Mouse (Mus musculus): Measurements from ENCODE around the gene Rbm18. TPM values are rescaled to one million over a fixed set of nuclear protein-coding genes. Genes with fewer than 3 reads are reported as not detected.
"Not testable (repeated sequence)": the region's sequence is repeated elsewhere in the genome, so short reads cannot be mapped to it uniquely, and the experiment has no call there.

Rbm18 gene
- polyA plus RNA-seq, 1 experiment from 2014 or later = 73.4 TPM

DNA sequence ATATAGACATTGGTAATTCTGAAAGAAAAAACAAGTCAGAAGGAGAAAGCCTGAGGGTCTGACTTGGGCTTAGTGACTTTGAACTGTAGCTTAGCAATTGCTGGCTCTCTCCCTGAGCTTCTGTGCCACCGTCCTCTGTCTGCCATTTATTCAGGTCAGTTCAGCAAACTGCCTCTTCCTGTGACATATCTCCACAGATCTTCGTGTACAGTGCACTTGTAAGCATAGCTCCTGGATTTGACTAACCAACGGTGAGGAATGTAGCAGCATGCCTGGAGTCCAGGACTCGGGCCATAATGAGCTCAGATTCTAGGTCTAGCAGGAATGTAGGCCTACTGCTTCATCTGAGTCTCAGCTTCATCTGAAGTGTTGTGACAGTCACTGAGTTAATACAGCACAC lies 32.6 kb upstream of the Rbm18 start:
- no peak for ATAC-seq (ENCODE audit: low read depth)
- no peaks in the 10 kb centered on the region for H3K27me3 ChIP-seq (replicated peaks; ENCODE audit: control insufficient read depth, insufficient read depth, low read length)
- no peaks in the 10 kb centered on the region for H3K9me3 ChIP-seq (ENCODE audit: control insufficient read depth, low read length)
- H3K27ac ChIP-seq (replicated peaks; ENCODE audit: low read depth, low read length) = no peak overlapping the region
- DNase-seq (ENCODE audit: low spot score) = no peak
- H3K9ac ChIP-seq (ENCODE audit: low read depth, low read length) = no peak overlapping the region
- no peak overlapping the region for H3K4me2 ChIP-seq (ENCODE audit: low read depth, low read length)
- WGBS = 66% methylated on average over 4 of the region's 4 CpGs
- H3K4me1 ChIP-seq (ENCODE audit: control insufficient read depth, insufficient read depth, low read length) = peaks cover 12% of the 10 kb centered on the region
- 0 out of 2 replicates have a peak, but pooled peaks cover 12% of the 10 kb centered on the region for H3K36me3 ChIP-seq (ENCODE audit: control insufficient read depth, insufficient read depth, low read length)
- no peak overlapping the region for H3K4me3 ChIP-seq (ENCODE audit: low read depth, low read length)

DNA sequence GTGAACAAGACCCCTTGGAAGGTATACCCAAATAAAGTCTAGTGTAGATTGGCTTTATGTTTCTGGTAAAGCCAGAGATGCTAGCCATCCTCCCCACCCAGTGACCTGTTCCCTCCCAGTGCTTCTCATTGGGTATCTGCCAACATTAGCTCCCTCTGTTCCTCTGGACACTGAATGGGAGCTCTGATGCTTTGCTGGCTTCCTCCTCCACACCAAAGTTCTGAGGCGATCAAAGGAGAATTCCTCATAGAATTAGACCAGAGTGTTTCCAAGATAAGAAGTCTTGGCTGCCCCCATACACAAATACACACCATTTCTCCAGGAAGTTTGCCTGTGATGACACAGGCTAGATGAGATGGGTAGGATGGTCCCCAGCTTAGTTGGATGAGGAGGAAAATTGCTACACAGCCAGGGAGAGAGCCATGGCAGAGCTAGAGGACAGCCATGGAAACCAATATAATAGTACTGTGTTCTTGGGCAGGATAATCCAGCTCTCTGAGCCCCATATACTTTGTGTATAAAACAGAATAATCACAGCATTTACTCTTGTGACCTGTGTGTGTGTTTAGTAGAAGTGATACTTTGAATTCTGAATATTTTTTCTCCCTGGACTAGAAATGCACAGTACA lies 31.5 kb upstream of the Rbm18 start:
- Histone ChIP-seq H3K27ac (replicated peaks; ENCODE audit: low read depth, low read length) (no peak overlapping the region), H3K4me3 (ENCODE audit: low read depth, low read length) (no peak overlapping the region), H3K9me3 (ENCODE audit: control insufficient read depth, low read length) (no peaks in the 10 kb centered on the region), H3K4me2 (ENCODE audit: low read depth, low read length) (no peak overlapping the region), H3K27me3 (replicated peaks; ENCODE audit: control insufficient read depth, insufficient read depth, low read length) (no peaks in the 10 kb centered on the region), H3K36me3 (ENCODE audit: control insufficient read depth, insufficient read depth, low read length) (0 out of 2 replicates have a peak, but pooled peaks cover 12% of the 10 kb centered on the region), H3K4me1 (ENCODE audit: control insufficient read depth, insufficient read depth, low read length) (peaks cover 10% of the 10 kb centered on the region), H3K9ac (ENCODE audit: low read depth, low read length) (no peak overlapping the region)
- DNase-seq (ENCODE audit: low spot score) = no peak
- ATAC-seq (ENCODE audit: low read depth) = no peak
- 81% methylated on average over 1 of the region's 1 CpGs for WGBS

DNA sequence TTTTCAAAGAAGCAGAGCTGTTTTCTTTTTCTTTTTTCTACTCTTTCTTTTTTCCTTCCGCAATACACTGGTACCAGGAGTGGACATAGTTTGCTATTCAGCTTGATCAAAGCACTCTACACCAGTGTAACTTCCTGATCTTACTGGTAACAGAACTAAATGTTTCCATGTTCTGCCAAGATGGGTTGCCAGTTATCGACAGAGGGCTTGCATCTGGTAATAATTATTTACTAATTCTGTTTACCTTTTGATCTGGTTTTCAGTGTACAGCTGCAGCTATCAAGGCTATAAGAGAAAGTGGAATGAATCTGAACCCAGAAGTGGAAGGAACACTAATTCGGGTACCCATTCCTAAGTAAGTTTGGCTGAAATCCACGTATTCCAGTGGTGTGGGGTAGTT lies 22.8 kb upstream of the Rbm18 start:
- no peak overlapping the region for H3K27ac ChIP-seq (replicated peaks; ENCODE audit: low read depth, low read length)
- no peaks in the 10 kb centered on the region for H3K27me3 ChIP-seq (replicated peaks; ENCODE audit: control insufficient read depth, insufficient read depth, low read length)
- peaks cover 23% of the 10 kb centered on the region for H3K36me3 ChIP-seq (ENCODE audit: control insufficient read depth, insufficient read depth, low read length)
- H3K9ac ChIP-seq (ENCODE audit: low read depth, low read length) = no peak overlapping the region
- no peak overlapping the region for H3K4me2 ChIP-seq (ENCODE audit: low read depth, low read length)
- no peak for DNase-seq (ENCODE audit: low spot score)
- WGBS = 47% methylated on average over 4 of the region's 4 CpGs
- no peak overlapping the region for H3K4me3 ChIP-seq (ENCODE audit: low read depth, low read length)
- ATAC-seq (ENCODE audit: low read depth) = no peak
- no peaks in the 10 kb centered on the region for H3K9me3 ChIP-seq (ENCODE audit: control insufficient read depth, low read length)
- peaks cover 12% of the 10 kb centered on the region; the same call in 1 of the 2 replicates for H3K4me1 ChIP-seq (ENCODE audit: control insufficient read depth, insufficient read depth, low read length)

DNA sequence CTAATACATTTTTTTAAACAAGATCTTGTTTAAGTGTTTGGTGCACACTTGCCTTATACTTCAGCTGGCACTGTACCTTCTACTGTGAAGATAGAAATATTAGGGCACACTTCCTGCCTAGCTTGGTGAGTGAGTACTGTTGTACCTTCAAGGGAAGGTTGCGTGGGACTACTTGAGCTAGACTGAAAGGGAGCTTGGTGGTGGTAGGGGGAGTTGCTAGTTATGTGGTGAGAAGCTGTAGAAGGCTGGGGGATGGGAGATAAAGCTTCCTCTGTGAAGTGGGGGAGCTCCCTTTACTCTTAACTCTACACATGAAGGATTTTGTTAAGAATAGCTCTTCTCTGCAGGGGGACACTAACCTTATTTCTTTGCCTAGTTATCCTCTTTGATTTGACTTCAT lies 20.9 kb upstream of the Rbm18 start:
- H3K36me3 ChIP-seq (ENCODE audit: control insufficient read depth, insufficient read depth, low read length) = peaks cover 35% of the 10 kb centered on the region
- no peak overlapping the region for H3K27ac ChIP-seq (replicated peaks; ENCODE audit: low read depth, low read length)
- no peak overlapping the region for H3K4me2 ChIP-seq (ENCODE audit: low read depth, low read length)
- H3K4me1 ChIP-seq (ENCODE audit: control insufficient read depth, insufficient read depth, low read length) = peaks cover 12% of the 10 kb centered on the region; the same call in 1 of the 2 replicates
- no peaks in the 10 kb centered on the region for H3K9me3 ChIP-seq (ENCODE audit: control insufficient read depth, low read length)
- no peak overlapping the region for H3K9ac ChIP-seq (ENCODE audit: low read depth, low read length)
- ATAC-seq (ENCODE audit: low read depth) (no peak), DNase-seq (ENCODE audit: low spot score) (no peak)
- no peaks in the 10 kb centered on the region for H3K27me3 ChIP-seq (replicated peaks; ENCODE audit: control insufficient read depth, insufficient read depth, low read length)
- WGBS = 78% methylated on average over 1 of the region's 1 CpGs
- no peak overlapping the region for H3K4me3 ChIP-seq (ENCODE audit: low read depth, low read length)

DNA sequence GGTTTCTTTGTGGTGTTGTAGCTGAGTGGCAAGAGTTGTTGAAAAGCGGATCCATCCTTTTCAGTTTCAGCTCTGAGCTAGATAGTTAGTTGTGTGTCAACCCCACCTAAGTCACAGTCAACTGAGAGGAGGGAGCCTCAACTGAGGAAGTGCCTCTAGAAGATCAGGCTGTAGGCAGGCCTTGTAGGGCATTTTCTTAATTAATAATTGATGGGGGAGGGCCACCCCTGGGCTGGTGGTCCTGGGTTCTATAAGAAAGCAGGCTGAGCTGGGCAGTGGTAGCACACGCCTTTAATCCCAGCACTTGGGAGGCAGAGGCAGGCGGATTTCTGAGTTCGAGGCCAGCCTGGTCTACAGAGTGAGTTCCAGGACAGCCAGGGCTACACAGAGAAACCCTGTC lies 15.8 kb upstream of the Rbm18 start:
- WGBS = 96% methylated on average over 4 of the region's 4 CpGs
- not testable (repeated sequence) for H3K4me2 ChIP-seq (ENCODE audit: low read depth, low read length); H3K27ac ChIP-seq (replicated peaks; ENCODE audit: low read depth, low read length); DNase-seq (ENCODE audit: low spot score); ATAC-seq (ENCODE audit: low read depth); H3K4me1 ChIP-seq (ENCODE audit: control insufficient read depth, insufficient read depth, low read length); H3K9me3 ChIP-seq (ENCODE audit: control insufficient read depth, low read length); H3K4me3 ChIP-seq (ENCODE audit: low read depth, low read length); H3K9ac ChIP-seq (ENCODE audit: low read depth, low read length); H3K27me3 ChIP-seq (replicated peaks; ENCODE audit: control insufficient read depth, insufficient read depth, low read length)
- peaks cover 20% of the 10 kb centered on the region for H3K36me3 ChIP-seq (ENCODE audit: control insufficient read depth, insufficient read depth, low read length)

DNA sequence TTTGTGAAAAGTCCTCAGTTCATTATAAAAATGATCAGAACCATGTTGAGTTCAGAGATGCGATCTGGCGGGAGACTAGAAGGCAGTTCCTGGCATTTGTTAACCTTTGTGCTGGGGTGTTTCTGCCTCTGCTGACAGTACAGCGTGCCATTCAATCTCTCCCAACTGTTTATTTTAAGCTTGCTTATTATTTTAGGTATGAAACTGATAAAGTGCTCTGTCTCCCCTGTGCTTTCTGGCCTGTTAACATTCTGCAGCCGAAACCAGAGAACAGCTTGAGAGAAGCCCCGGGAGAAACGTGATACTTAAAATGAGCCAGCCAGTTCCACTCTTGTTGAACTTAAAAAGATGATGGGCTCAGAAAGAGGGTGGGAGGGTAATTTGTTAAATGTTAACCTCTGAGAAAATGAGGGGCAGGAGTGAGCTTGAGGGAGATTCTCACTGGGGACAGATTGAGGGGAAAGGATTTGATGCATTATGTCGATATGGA lies 12.3 kb upstream of the Rbm18 start:
- WGBS = 35% methylated on average over 7 of the region's 7 CpGs
- no peak overlapping the region for H3K27ac ChIP-seq (replicated peaks; ENCODE audit: low read depth, low read length)

DNA sequence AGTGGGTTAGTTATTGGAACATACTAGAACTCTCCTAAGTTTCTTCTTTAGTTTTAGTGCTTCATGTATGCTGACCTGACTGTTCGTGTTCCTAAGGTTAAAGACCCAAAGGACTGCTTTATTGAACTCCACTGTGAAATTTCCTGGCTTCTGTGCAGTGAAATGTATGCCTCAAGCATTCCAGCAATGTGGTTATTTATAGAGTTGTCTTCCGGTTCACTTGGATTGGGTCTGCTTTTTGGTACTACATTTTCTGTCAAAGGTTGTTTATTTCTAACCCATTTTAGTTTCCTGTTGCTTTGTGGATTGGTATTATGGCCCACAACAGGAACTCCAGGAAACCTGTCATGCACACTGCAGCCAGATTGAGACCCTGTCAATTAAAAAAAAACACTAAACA lies 2.5 kb upstream of the Rbm18 start:
- no peak for ATAC-seq (ENCODE audit: low read depth)
- Histone ChIP-seq H3K9ac (ENCODE audit: low read depth, low read length) (no peak overlapping the region), H3K9me3 (ENCODE audit: control insufficient read depth, low read length) (no peaks in the 10 kb centered on the region), H3K27me3 (replicated peaks; ENCODE audit: control insufficient read depth, insufficient read depth, low read length) (no peaks in the 10 kb centered on the region), H3K36me3 (ENCODE audit: control insufficient read depth, insufficient read depth, low read length) (peaks cover 22% of the 10 kb centered on the region), H3K4me2 (ENCODE audit: low read depth, low read length) (no peak overlapping the region), H3K27ac (replicated peaks; ENCODE audit: low read depth, low read length) (no peak overlapping the region), H3K4me3 (ENCODE audit: low read depth, low read length) (no peak overlapping the region), H3K4me1 (ENCODE audit: control insufficient read depth, insufficient read depth, low read length) (peaks cover 7% of the 10 kb centered on the region; the same call in 1 of the 2 replicates)
- WGBS = 54% methylated on average over 2 of the region's 2 CpGs
- DNase-seq (ENCODE audit: low spot score) = no peak

More for the DNA sequence above, 12.3 kb upstream of the Rbm18 start:
- 0 out of 2 replicates have a peak, but pooled peaks cover 2% of the 10 kb centered on the region for H3K4me1 ChIP-seq (ENCODE audit: control insufficient read depth, insufficient read depth, low read length)
- H3K4me3 ChIP-seq (ENCODE audit: low read depth, low read length) = no peak overlapping the region
- H3K27me3 ChIP-seq (replicated peaks; ENCODE audit: control insufficient read depth, insufficient read depth, low read length) = no peaks in the 10 kb centered on the region
- DNase-seq (ENCODE audit: low spot score) = peak; percentile 70
- peak; percentile 18; the same call in 1 of the 2 replicates for ATAC-seq (ENCODE audit: low read depth)
- 0 out of 2 replicates have a peak overlapping the region, but pooled peaks have one; percentile 30 for H3K9ac ChIP-seq (ENCODE audit: low read depth, low read length)
- peaks cover 8% of the 10 kb centered on the region; the same call in 1 of the 2 replicates for H3K36me3 ChIP-seq (ENCODE audit: control insufficient read depth, insufficient read depth, low read length)
- no peak overlapping the region for H3K4me2 ChIP-seq (ENCODE audit: low read depth, low read length)
- no peaks in the 10 kb centered on the region for H3K9me3 ChIP-seq (ENCODE audit: control insufficient read depth, low read length)

DNA sequence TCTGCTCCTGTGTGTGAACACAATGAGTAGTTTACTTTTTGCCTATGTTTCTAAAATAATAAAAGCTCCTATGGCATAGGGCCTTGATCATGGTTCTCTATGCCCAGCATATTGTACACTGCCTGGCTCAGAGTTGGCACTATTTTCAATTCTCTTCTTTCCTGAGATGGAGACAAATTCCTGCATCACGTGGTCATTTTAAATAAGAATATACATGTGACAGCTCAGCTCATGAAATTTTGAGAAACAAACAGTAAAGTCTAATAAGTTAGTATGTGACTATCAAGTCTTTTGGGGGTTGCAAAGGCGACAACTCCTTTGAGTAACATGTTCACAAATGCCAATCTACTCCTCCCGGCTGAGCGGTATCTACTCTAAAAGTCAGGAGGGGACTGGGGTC lies 686 bp downstream of the Rbm18 start:
- peaks cover 33% of the 10 kb centered on the region for H3K36me3 ChIP-seq (ENCODE audit: control insufficient read depth, insufficient read depth, low read length)
- DNase-seq (ENCODE audit: low spot score) (no peak), ATAC-seq (ENCODE audit: low read depth) (no peak)
- H3K4me2 ChIP-seq (ENCODE audit: low read depth, low read length) = peak overlapping the region; percentile 62
- peaks cover 7% of the 10 kb centered on the region; the same call in 1 of the 2 replicates for H3K4me1 ChIP-seq (ENCODE audit: control insufficient read depth, insufficient read depth, low read length)
- peak overlapping the region; percentile 78 for H3K9ac ChIP-seq (ENCODE audit: low read depth, low read length)
- H3K9me3 ChIP-seq (ENCODE audit: control insufficient read depth, low read length) = no peaks in the 10 kb centered on the region
- H3K27me3 ChIP-seq (replicated peaks; ENCODE audit: control insufficient read depth, insufficient read depth, low read length) = no peaks in the 10 kb centered on the region
- H3K27ac ChIP-seq (replicated peaks; ENCODE audit: low read depth, low read length) = peak overlapping the region; percentile 83
- under 1% methylated on average over 4 of the region's 4 CpGs for WGBS
- H3K4me3 ChIP-seq (ENCODE audit: low read depth, low read length) = peak overlapping the region; percentile 61

DNA sequence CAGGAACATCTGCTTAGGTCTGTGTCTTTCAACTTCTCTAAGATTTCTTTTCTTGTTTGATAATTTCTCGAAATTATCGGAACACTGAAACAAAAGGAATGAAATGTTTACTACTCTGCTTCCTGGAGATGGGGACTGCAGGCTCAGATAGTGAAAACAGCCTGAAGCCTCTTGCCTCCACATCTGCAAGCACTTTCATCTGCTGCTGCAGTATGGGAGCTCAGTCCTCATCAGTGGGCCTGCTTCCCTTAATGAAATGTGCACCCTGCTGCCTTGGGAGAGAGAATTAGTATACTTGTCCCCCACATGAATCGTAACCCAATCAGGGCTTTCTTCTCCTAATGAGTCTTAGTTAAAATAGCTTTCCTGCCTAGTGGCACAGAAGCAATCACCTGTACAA lies 7.5 kb downstream of the Rbm18 start:
- no peak overlapping the region for H3K27ac ChIP-seq (replicated peaks; ENCODE audit: low read depth, low read length)
- H3K4me2 ChIP-seq (ENCODE audit: low read depth, low read length) = no peak overlapping the region
- DNase-seq (ENCODE audit: low spot score) (no peak), ATAC-seq (ENCODE audit: low read depth) (no peak)
- H3K27me3 ChIP-seq (replicated peaks; ENCODE audit: control insufficient read depth, insufficient read depth, low read length) = no peaks in the 10 kb centered on the region
- H3K9ac ChIP-seq (ENCODE audit: low read depth, low read length) = no peak overlapping the region
- H3K4me1 ChIP-seq (ENCODE audit: control insufficient read depth, insufficient read depth, low read length) = no peaks in the 10 kb centered on the region
- H3K9me3 ChIP-seq (ENCODE audit: control insufficient read depth, low read length) = no peaks in the 10 kb centered on the region
- WGBS = 68% methylated on average over 3 of the region's 3 CpGs
- H3K36me3 ChIP-seq (ENCODE audit: control insufficient read depth, insufficient read depth, low read length) = peaks cover 86% of the 10 kb centered on the region
- H3K4me3 ChIP-seq (ENCODE audit: low read depth, low read length) = no peak overlapping the region

Measured in embryonic facial prominence, embryonic 14.5 days (tissue).